Mouse (Mus musculus) olfactory bulb, adult 2 months (tissue): ENCODE measurements around the gene Ugt1a9.

ENCODE experiments used
- CTCF ChIP-seq: fragments of 200-500 bp; IDR thresholded peaks from 2 replicates; pipeline ENCODE4 v1.5.1; 2012; ENCODE audit warnings: low read depth, mild to moderate bottlenecking, low read length, moderate library complexity; ENCODE audit not compliant: insufficient read depth
- POLR2A ChIP-seq: fragments of 200-500 bp; IDR thresholded peaks from 2 replicates; pipeline ENCODE4 v1.6.1; 2012; ENCODE audit warnings: mild to moderate bottlenecking, low read depth, low read length, moderate library complexity; ENCODE audit not compliant: insufficient read depth

GRCm38 (mm10) chr1:88234646-88235045, 164.0 kb downstream of the Ugt1a9 start:
- no peak for TF ChIP-seq CTCF
- TF ChIP-seq POLR2A: no peak
